Mouse (Mus musculus): ENCODE measurements around the gene Ripk1.

GRCm38 (mm10) chr13:34037172-34038055, 35.3 kb downstream of the Ripk1 start, which contains the start of gene Bphl:
- no peak for TF ChIP-seq CTCF (IDR thresholded peaks at IDR 0.05; ENCODE audit: low read depth, low read length)
- TF ChIP-seq POLR2A (IDR thresholded peaks at IDR 0.05; ENCODE audit: extremely low read depth, insufficient read depth, low read length), result peak; percentile 94
